Mouse (Mus musculus): ENCODE measurements around the gene Tmem175.

DNA sequence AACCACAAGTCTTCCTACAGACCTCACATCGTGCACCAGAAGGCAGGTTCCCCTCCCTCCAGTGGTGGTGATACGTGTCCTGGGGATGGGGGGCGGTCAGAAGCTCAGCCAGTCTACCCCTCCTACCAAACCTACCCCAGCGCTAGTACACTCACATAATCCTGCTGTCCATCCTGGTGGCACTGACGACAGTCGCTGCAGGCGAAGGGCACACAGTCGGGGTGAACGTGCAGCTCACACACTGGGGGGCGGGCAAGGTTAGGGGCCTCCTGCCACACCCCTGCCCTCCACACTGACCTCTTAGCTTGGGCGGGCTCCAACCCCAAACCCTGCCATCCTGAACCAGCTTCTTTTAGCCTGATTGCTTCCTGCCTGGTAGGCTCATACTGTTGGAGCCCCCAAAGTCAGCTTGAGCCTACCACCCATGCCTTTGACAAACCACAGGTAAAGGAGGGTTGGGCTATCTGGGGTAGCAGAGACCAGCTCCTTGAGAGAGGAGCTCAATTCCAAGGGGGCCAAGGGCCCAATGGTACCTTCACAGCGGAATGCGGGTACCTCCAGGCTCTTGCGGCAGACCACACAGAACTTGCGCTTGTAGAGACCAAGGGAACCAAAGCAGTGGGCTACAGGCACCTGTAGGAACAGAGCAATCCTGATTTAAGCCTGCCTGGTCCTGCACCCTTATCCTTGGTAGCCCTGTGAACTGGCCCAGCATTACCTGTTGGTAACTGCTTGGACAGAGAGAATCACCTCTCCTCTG lies 26.5 kb downstream of the Tmem175 start:
- no peak for TF ChIP-seq CTCF (IDR thresholded peaks at IDR 0.05; ENCODE audit: low read depth, low read length)
- no peak for TF ChIP-seq POLR2A (IDR thresholded peaks at IDR 0.05; ENCODE audit: extremely low read depth, insufficient read depth, low read length)

Measured in liver, adult 2 months (tissue).